Mouse (Mus musculus) intestine, postnatal 0 days (tissue): ENCODE data around the gene Hsf2bp. TPM values are rescaled to one million over a fixed set of nuclear protein-coding genes. Genes with fewer than 3 reads are reported as not detected.

Experiments
- ATAC-seq: fragments of 200-750 bp; cut with Nextera tagmentation; 2 replicates; pipeline ENCODE4 v1.8.0; 2017; ENCODE audit warnings: mild to moderate bottlenecking, moderate TSS enrichment, moderate library complexity
- H3K27ac ChIP-seq: fragments of 300-500 bp; sonication (generic); 2 replicates; pipeline ENCODE4 v1.5.1; 2014; ENCODE audit warnings: mild to moderate bottlenecking, low read depth, low read length, moderate library complexity
- H3K27me3 ChIP-seq: fragments of 300-500 bp; sonication (generic); replicated peaks from 2 replicates; pipeline ENCODE4 v1.6.1; 2014; ENCODE audit warnings: low read length, mixed read lengths; ENCODE audit not compliant: control insufficient read depth, insufficient read depth
- H3K36me3 ChIP-seq: fragments of 300-500 bp; sonication (generic); 2 replicates; pipeline ENCODE4 v1.6.1; 2014; ENCODE audit warnings: mild to moderate bottlenecking, moderate library complexity; ENCODE audit not compliant: control insufficient read depth, insufficient read depth
- H3K4me1 ChIP-seq: fragments of 300-500 bp; sonication (generic); replicated peaks from 2 replicates; pipeline ENCODE4 v1.6.1; 2014; ENCODE audit warnings: antibody characterized with exemption, low read length, mixed read lengths; ENCODE audit not compliant: control insufficient read depth, insufficient read depth
- H3K4me2 ChIP-seq: fragments of 300-500 bp; sonication (generic); replicated peaks from 2 replicates; pipeline ENCODE4 v1.6.1; 2014; ENCODE audit warnings: low read depth, mild to moderate bottlenecking, moderate library complexity
- H3K4me3 ChIP-seq: fragments of 300-500 bp; sonication (generic); 2 replicates; pipeline ENCODE4 v1.5.1; 2014; ENCODE audit warnings: low read depth, low read length
- H3K9ac ChIP-seq: fragments of 300-500 bp; sonication (generic); 2 replicates; pipeline ENCODE4 v1.6.1; 2014; ENCODE audit warnings: mild to moderate bottlenecking, low read depth, low read length
- H3K9me3 ChIP-seq: fragments of 300-500 bp; sonication (generic); 2 replicates; pipeline ENCODE4 v1.6.1; 2016; ENCODE audit warnings: mixed run types; ENCODE audit not compliant: control insufficient read depth
- CTCF ChIP-seq: sonication (generic); IDR thresholded peaks from 2 replicates; pipeline ENCODE4 v1.5.1; 2016; ENCODE audit warnings: low read depth, mild to moderate bottlenecking, control low read depth, antibody characterized with exemption, moderate library complexity
- WGBS: fragments of 180-500 bp; shearing (Covaris S2); extraction: QIAGEN DNeasy Blood & Tissue Kit; methylation state at CpG from one replicate; pipeline ENCODE4 v1.1.7; 2014; 5-methylcytosine and 5-hydroxymethylcytosine counted together
- polyA plus RNA-seq: library from polyadenylated mRNA; unstranded; fragments of >200 nt; fragmentation: Nextera tagmentation; extraction: Ambion mirVana; gene quantifications from 2 replicates; pipeline ENCODE4 v1.2.1, GENCODE M21; 2015

The Hsf2bp gene
- polyA plus RNA-seq, 1 experiment from 2014 or later: 4.1 TPM

DNA sequence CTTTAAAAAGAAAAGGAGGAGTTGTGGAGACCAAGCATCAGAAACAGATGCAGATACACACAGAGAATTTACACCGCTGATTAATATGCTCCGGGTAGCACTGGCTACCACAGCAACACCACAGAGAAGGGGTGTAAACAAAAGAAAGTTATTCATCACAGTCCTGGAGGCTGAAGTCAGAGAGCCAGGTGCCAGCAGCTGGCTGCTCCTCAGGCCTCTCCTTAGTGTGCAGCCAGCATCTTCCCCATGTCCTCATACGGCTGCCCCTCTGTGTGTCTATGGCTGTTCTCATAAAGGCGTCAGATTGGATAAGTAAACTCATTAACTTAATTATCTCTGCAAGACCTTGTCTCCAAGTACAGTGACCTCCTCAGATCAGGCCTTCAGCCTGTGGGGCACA, 73.2 kb downstream of the Hsf2bp start:
- Histone ChIP-seq H3K9ac (no peak overlapping the region), H3K27ac (no peak overlapping the region), H3K4me3 (no peak overlapping the region), H3K36me3 (no peaks in the 10 kb centered on the region), H3K9me3 (no peaks in the 10 kb centered on the region), H3K4me2 (no peak overlapping the region), H3K27me3 (no peaks in the 10 kb centered on the region), H3K4me1 (peaks cover 6% of the 10 kb centered on the region; the same call in 1 of the 2 replicates)
- 58% methylated on average over 4 of the region's 4 CpGs for WGBS
- ATAC-seq: no peak
- TF ChIP-seq CTCF: no peak

DNA sequence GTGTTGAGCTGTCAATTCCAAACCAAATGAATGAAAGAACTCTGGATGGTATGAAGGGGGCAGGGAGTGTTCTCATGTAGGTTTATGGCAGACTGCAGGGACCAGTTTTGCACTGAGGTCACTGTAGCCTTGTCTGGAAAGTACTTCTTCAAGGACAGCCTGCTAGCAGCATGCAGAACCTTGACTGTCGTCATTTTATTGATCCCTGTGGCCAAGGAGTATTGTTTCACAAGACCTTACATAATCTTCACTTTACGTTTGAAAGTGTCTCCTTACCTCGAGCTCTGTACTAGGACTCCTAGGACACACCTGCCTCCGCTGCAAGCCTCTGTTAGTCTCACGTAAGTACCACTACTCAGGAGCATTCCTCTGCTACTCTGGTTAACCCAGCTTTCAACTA, 73.9 kb downstream of the Hsf2bp start:
- peaks cover 6% of the 10 kb centered on the region; the same call in 1 of the 2 replicates for H3K4me1 ChIP-seq
- H3K4me2 ChIP-seq: no peak overlapping the region
- no peak overlapping the region for H3K4me3 ChIP-seq
- ATAC-seq: peak; percentile 41; the same call in 1 of the 2 replicates
- no peaks in the 10 kb centered on the region for H3K27me3 ChIP-seq
- H3K9me3 ChIP-seq: no peaks in the 10 kb centered on the region
- no peaks in the 10 kb centered on the region for H3K36me3 ChIP-seq
- WGBS: 50% methylated on average over 5 of the region's 5 CpGs
- TF ChIP-seq CTCF: no peak
- H3K27ac ChIP-seq: no peak overlapping the region
- H3K9ac ChIP-seq: no peak overlapping the region

DNA sequence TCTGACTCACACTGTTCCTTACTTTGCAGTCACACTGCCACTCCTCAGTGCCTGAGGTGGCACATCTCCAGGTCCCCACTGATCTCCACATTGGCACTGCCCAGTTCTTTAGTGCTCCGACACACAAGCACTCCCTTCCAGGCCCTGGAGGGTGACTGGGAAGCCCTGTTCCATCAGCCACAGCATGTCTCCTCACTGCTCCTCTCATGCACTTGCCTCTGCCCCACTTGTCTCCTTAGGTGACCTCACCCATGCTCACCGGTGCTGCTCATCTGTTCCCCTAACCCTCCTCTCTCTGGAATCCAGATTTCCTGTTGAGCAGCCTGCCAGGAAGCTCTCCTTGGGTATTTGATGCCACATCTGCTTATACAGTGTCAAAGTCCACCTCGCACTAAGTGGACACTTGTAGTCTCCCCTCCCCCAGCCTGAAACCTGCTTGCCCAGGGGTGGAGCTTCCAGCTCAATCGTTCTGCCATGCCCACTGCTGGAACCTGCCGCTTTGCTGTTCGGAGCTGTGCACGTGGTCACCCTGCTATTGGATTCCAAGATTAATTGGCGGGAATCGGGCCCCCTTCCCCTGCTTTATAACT, 81.5 kb downstream of the Hsf2bp start:
- Histone ChIP-seq H3K27ac (no peak overlapping the region), H3K27me3 (no peaks in the 10 kb centered on the region), H3K9ac (no peak overlapping the region), H3K4me3 (no peak overlapping the region), H3K36me3 (no peaks in the 10 kb centered on the region), H3K4me2 (no peak overlapping the region), H3K4me1 (no peaks in the 10 kb centered on the region), H3K9me3 (no peaks in the 10 kb centered on the region)
- 82% methylated on average over 9 of the region's 9 CpGs for WGBS
- no peak for ATAC-seq
- no peak for TF ChIP-seq CTCF

DNA sequence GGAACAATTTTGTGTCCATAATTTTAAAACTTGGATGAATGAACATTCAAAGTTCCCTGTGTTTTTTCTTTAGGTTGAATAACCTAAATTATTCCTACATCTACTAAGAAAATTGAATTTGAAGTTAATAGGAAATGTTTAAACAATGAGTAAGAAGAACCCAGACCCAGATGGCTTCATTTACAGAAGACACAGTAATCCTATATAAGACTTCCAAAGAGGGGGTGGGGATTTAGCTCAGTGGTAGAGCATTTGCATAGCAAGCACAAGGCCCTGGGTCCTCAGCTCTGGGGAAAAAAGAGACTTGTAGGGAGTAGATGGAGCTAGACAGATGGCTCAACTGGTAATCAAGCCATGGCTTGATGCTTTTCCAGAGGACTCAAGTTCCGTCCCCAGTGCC, 87.1 kb downstream of the Hsf2bp start:
- Histone ChIP-seq H3K4me2 (no peak overlapping the region), H3K4me1 (no peaks in the 10 kb centered on the region), H3K27ac (no peak overlapping the region), H3K4me3 (no peak overlapping the region), H3K9ac (no peak overlapping the region), H3K27me3 (no peaks in the 10 kb centered on the region), H3K36me3 (no peaks in the 10 kb centered on the region), H3K9me3 (no peaks in the 10 kb centered on the region)
- TF ChIP-seq CTCF: no peak
- 96% methylated on average over 1 of the region's 1 CpGs for WGBS
- ATAC-seq: no peak

DNA sequence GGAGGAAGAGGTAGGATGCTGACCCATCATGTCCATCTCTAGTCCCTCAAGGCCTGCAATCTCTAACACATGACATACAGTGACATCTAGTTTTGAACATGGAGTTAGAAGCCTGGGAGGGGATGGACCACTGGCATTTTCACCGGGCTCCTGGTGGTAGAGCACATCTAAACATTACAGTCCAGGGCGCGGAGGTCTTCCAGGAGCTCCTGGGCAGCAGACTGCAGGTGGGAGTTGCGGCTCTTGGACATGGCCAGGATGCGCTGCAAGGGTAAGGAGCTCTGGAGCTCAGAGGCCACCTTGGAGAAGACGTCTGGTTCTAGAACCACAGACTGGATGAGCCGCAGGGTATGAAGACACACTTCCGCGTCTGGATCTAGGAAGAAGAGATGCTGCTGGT, 89.7 kb downstream of the Hsf2bp start:
- Histone ChIP-seq H3K4me1 (no peaks in the 10 kb centered on the region), H3K27me3 (no peaks in the 10 kb centered on the region), H3K9me3 (no peaks in the 10 kb centered on the region), H3K36me3 (no peaks in the 10 kb centered on the region), H3K27ac (no peak overlapping the region), H3K9ac (no peak overlapping the region), H3K4me2 (no peak overlapping the region), H3K4me3 (no peak overlapping the region)
- no peak for TF ChIP-seq CTCF
- WGBS: 93% methylated on average over 9 of the region's 9 CpGs
- no peak for ATAC-seq

DNA sequence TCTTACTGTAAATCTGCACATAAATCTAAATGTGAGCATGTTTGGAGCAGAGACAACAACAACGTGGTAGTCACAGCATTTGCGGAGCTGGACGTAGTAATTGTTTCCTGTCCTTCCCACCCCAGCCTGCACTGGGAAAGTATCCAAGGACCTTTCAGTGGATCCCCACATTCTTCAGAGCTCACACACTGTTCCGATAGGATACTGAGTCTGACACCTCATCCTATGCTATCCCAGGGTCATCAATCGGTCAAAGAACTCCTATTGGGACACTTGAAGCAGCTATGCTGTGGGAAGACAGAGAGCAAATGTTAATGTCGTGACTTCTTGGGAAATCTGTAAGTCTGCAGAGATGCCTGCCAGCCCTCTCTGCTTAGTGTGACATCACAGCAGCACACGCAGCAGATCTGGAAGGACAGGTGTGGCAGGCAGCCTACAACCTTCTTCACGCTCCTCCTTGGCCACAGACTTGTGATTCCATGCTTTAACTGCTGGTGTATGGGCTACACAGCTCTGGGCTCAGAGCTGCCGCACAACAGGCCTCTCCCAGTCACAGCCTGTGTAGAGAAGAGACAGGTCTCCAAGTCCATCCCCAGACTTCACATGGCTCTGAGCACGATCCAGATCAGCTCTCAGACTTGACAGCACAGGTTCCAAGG, 92.1 kb downstream of the Hsf2bp start:
- no peaks in the 10 kb centered on the region for H3K27me3 ChIP-seq
- WGBS: 56% methylated on average over 10 of the region's 10 CpGs

More for the DNA sequence above, 92.1 kb downstream of the Hsf2bp start:
- ATAC-seq: no peak
- H3K27ac ChIP-seq: peak overlapping the region; percentile 35; the same call in 1 of the 2 replicates
- H3K4me1 ChIP-seq: no peaks in the 10 kb centered on the region
- no peaks in the 10 kb centered on the region for H3K9me3 ChIP-seq
- H3K9ac ChIP-seq: no peak overlapping the region
- no peak overlapping the region for H3K4me2 ChIP-seq
- no peak overlapping the region for H3K4me3 ChIP-seq
- H3K36me3 ChIP-seq: no peaks in the 10 kb centered on the region
- no peak for TF ChIP-seq CTCF
